10 mouse cellular contexts compared by ENCODE assay signal in genomic region chr12:32015268-32015769, GRCm38 (mm10). TPM values are rescaled to one million over a fixed set of nuclear protein-coding genes. Genes with fewer than 3 reads are reported as not detected.
A peak's percentile ranks its signal among the peaks of the same experiment; 100 is the strongest.
DNase-seq lines count a peak whose midpoint lies in the region; ATAC-seq and TF ChIP-seq lines count a peak whose summit lies in the region.
"Had no signal": no experiment of that assay in that cellular context is flagged by ENCODE, and none has a peak within 500 bp of the region (broad histone marks: within the 10 kb centered on the region; RNA-seq: fewer than 3 reads in every experiment).

No protein-coding gene starts in this region.

- H3K4me2 ChIP-seq in limb, embryonic 11.5 days (ENCODE audit: low read depth, severe bottlenecking), result no peak overlapping the region
- H3K4me2 ChIP-seq in hindbrain, postnatal 0 days (ENCODE audit: low read depth, low read length), result no peak overlapping the region
- H3K4me2 ChIP-seq: heart, embryonic 11.5 days had no signal

- peak; percentile 31 for DNase-seq in limb, embryonic 11.5 days (ENCODE audit: low spot score)
- no peak for DNase-seq in limb, embryonic 10.5 days (ENCODE audit: low spot score)
- DNase-seq in hindbrain, postnatal 0 days (ENCODE audit: low spot score), result no peak
- DNase-seq in retina, embryonic 14.5 days (ENCODE audit: low spot score), result peak; percentile 8
- DNase-seq in urinary bladder, postnatal 25 days (ENCODE audit: low spot score), result no peak
- DNase-seq in thymus, postnatal 14 days, result no peak
- DNase-seq in gastrocnemius, postnatal 36 days, result no peak
- DNase-seq: lung, adult 2 months had no signal

- no peak overlapping the region for H3K27ac ChIP-seq in limb, embryonic 11.5 days (replicated peaks; ENCODE audit: low read depth, low read length)
- no peak overlapping the region for H3K27ac ChIP-seq in limb, embryonic 10.5 days
- no peak overlapping the region for H3K27ac ChIP-seq in hindbrain, postnatal 0 days

- H3K9me3 ChIP-seq in limb, embryonic 11.5 days (ENCODE audit: control insufficient read depth, low read length), result no peaks in the 10 kb centered on the region
- no peaks in the 10 kb centered on the region for H3K9me3 ChIP-seq in limb, embryonic 10.5 days (replicated peaks)
- 0 out of 2 replicates have a peak, but pooled peaks cover under 1% of the 10 kb centered on the region for H3K9me3 ChIP-seq in hindbrain, postnatal 0 days (ENCODE audit: low read length)

- H3K4me1 ChIP-seq in limb, embryonic 11.5 days (ENCODE audit: control insufficient read depth, insufficient read depth, low read length), result no peaks in the 10 kb centered on the region
- peaks cover 13% of the 10 kb centered on the region for H3K4me1 ChIP-seq in limb, embryonic 10.5 days
- H3K4me1 ChIP-seq in hindbrain, postnatal 0 days (ENCODE audit: insufficient read depth, low read length), result peaks cover 4% of the 10 kb centered on the region; the same call in 1 of the 2 replicates

- no peak overlapping the region for H3K9ac ChIP-seq in limb, embryonic 11.5 days (ENCODE audit: low read length)
- no peak overlapping the region for H3K9ac ChIP-seq in hindbrain, postnatal 0 days (replicated peaks; ENCODE audit: low read length)

- no peaks in the 10 kb centered on the region for H3K27me3 ChIP-seq in limb, embryonic 11.5 days (ENCODE audit: control insufficient read depth, insufficient read depth, low read length)
- H3K27me3 ChIP-seq in limb, embryonic 10.5 days (ENCODE audit: low read depth, poor library complexity, severe bottlenecking), result no peaks in the 10 kb centered on the region
- no peaks in the 10 kb centered on the region for H3K27me3 ChIP-seq in hindbrain, postnatal 0 days (ENCODE audit: insufficient read depth, low read length)

- no peak for TF ChIP-seq CTCF in hindbrain, postnatal 0 days (IDR thresholded peaks at IDR 0.05; ENCODE audit: low read depth)

- intact Hi-C loops in gastrocnemius, postnatal 36 days (cut with DNase I), result no loop called here

- WGBS in limb, embryonic 11.5 days, result 41% methylated on average over 6 of the region's 6 CpGs
- 46% methylated on average over 6 of the region's 6 CpGs for WGBS in limb, embryonic 10.5 days
- WGBS in hindbrain, postnatal 0 days, result 37% methylated on average over 6 of the region's 6 CpGs

- no peak overlapping the region for H3K4me3 ChIP-seq in limb, embryonic 11.5 days (ENCODE audit: low read depth, low read length)
- no peak overlapping the region for H3K4me3 ChIP-seq in limb, embryonic 10.5 days
- no peak overlapping the region for H3K4me3 ChIP-seq in hindbrain, postnatal 0 days (ENCODE audit: low read length)

- peak; percentile 51; the same call in 1 of the 2 replicates for ATAC-seq in limb, embryonic 11.5 days (ENCODE audit: insufficient number of reproducible peaks, low FRiP score, low TSS enrichment, low read depth)
- ATAC-seq in common myeloid progenitor, adult 5-6 weeks (replicated peaks; ENCODE audit: low read depth, poor library complexity, severe bottlenecking), result peak; percentile 45
- ATAC-seq in hindbrain, postnatal 0 days, result peak; percentile 53

- H3K36me3 ChIP-seq in limb, embryonic 11.5 days (ENCODE audit: control insufficient read depth, insufficient read depth, low read length), result no peaks in the 10 kb centered on the region
- H3K36me3 ChIP-seq in limb, embryonic 10.5 days, result no peaks in the 10 kb centered on the region
- H3K36me3 ChIP-seq in hindbrain, postnatal 0 days (ENCODE audit: insufficient read depth, low read length), result no peaks in the 10 kb centered on the region

RNA-seq across cellular contexts. Expression of gene Prkar2b, which starts 45.8 kb away (rescaled TPM):
- polyA plus RNA-seq in limb, embryonic 11.5 days (2014; fragmentation: Nextera tagmentation; extraction: Ambion mirVana), result 30.4 and 31.6 TPM in 2 replicates
- 22.5 and 24.8 TPM in 2 replicates for polyA plus RNA-seq in limb, embryonic 10.5 days (2016; fragmentation: Nextera tagmentation; extraction: Ambion mirVana)
- total RNA-seq in common myeloid progenitor, adult 5-6 weeks (2017), result 110 and 124 TPM in 2 replicates
- 124 and 163 TPM in 2 replicates for total RNA-seq in hindbrain, postnatal 0 days (2014; rRNA removed)
- 97.3 and 102 TPM in 2 replicates for polyA plus RNA-seq in hindbrain, postnatal 0 days (2015; fragmentation: Nextera tagmentation; extraction: Ambion mirVana)
- 1 to 10 TPM; 1.7 to 1.9 TPM for total RNA-seq in gastrocnemius, postnatal 36 days (2021)

Comparison
In these comparisons a context has a peak if more than half of its experiments do, and no peak if none do; other contexts are left out.
1. DNase-seq: peak in limb, embryonic 11.5 days (single experiment) and retina, embryonic 14.5 days (single experiment); none in limb, embryonic 10.5 days (single experiment), hindbrain, postnatal 0 days (single experiment), urinary bladder, postnatal 25 days (single experiment), thymus, postnatal 14 days (single experiment) and gastrocnemius, postnatal 36 days (0 of 2).
2. RNA of gene Prkar2b, which starts 45.8 kb away (total RNA-seq): 124 to 163 TPM in hindbrain, postnatal 0 days and 110 to 124 TPM in common myeloid progenitor, adult 5-6 weeks; 1.7 to 1.9 TPM in gastrocnemius, postnatal 36 days; every median in the first group is over 10 times any median in the second.
3. Peak in every context shown above with its lines, with median percentiles within 50 percentile points of each other: ATAC-seq.